In the genomic region with DNA sequence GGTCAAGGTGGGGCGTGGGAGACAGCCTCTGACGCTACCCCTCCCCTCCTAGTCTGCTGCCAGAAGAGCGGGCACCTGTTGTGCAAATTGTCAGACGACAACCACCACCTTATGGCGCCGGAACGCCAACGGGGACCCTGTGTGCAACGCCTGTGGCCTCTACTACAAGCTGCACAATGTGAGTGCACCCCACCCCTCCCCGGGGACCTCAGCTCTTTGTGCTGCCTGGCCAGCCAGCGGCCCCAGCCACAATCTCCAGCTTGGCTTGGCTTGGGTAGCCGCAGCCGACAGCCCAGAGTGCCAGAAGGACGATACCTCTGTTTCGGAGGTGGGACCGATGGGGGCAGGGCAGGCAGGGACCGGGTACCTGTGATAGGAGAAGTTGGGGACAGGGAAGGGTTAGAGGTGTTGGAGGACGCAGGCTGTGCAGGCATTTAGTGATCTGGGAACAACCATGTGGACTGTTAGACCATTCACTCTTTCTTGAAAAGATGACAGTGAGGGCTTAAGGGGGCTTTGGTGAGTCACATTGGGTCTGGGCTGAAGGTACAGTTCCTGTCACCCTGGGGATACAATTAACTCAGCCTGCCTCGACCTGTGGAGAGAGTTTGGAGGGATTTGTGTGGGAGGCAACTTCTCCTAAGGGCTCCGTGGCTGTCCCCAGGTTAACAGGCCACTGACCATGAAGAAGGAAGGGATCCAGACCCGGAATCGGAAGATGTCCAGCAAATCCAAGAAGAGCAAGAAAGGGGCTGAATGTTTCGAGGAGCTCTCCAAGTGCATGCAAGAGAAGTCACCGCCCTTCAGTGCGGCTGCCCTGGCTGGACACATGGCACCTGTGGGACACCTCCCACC, we compare ENCODE assay signal across 13 mouse cellular contexts. TPM values are rescaled to one million over a fixed set of nuclear protein-coding genes. Genes with fewer than 3 reads are reported as not detected.
DNase-seq lines count a peak whose midpoint lies in the region; ATAC-seq and TF ChIP-seq lines count a peak whose summit lies in the region.
"Had no signal": no experiment of that assay in that cellular context is flagged by ENCODE, and none has a peak within 500 bp of the region (broad histone marks: within the 10 kb centered on the region; RNA-seq: fewer than 3 reads in every experiment).

No protein-coding gene starts in this region.

- no peak overlapping the region for H3K4me2 ChIP-seq in forebrain, embryonic 11.5 days (ENCODE audit: low read depth, low read length, severe bottlenecking)
- no peak overlapping the region for H3K4me2 ChIP-seq in forebrain, embryonic 15.5 days (replicated peaks)
- no peak overlapping the region for H3K4me2 ChIP-seq in midbrain, embryonic 16.5 days (ENCODE audit: low read length)
- H3K4me2 ChIP-seq: stomach, embryonic 15.5 days had no signal

- TF ChIP-seq POLR2A in heart, adult 2 months (IDR thresholded peaks at IDR 0.05; ENCODE audit: insufficient read depth, low read depth, low read length) = 0 out of 2 replicates have a peak, but pooled peaks have one; percentile 40

- no peaks in the 10 kb centered on the region for H3K4me1 ChIP-seq in forebrain, embryonic 11.5 days (replicated peaks; ENCODE audit: control insufficient read depth, insufficient read depth, low read length)
- 0 out of 2 replicates have a peak, but pooled peaks cover under 1% of the 10 kb centered on the region for H3K4me1 ChIP-seq in forebrain, embryonic 15.5 days
- H3K4me1 ChIP-seq in midbrain, embryonic 10.5 days = peaks cover 45% of the 10 kb centered on the region
- peaks cover under 1% of the 10 kb centered on the region for H3K4me1 ChIP-seq in midbrain, embryonic 16.5 days (ENCODE audit: control insufficient read depth, insufficient read depth, low read length)
- H3K4me1 ChIP-seq in heart, adult 2 months (ENCODE audit: control insufficient read depth, insufficient read depth, low read length) = peaks cover 9% of the 10 kb centered on the region

- ATAC-seq in forebrain, embryonic 11.5 days (replicated peaks; ENCODE audit: low FRiP score) = 0 out of 2 replicates have a peak, but pooled peaks have one; percentile 21
- ATAC-seq in forebrain, embryonic 15.5 days (replicated peaks) = no peak
- no peak for ATAC-seq in midbrain, embryonic 16.5 days

- H3K9me3 ChIP-seq in forebrain, embryonic 11.5 days (ENCODE audit: control insufficient read depth, low read length) = no peaks in the 10 kb centered on the region
- no peaks in the 10 kb centered on the region for H3K9me3 ChIP-seq in forebrain, embryonic 15.5 days
- no peaks in the 10 kb centered on the region for H3K9me3 ChIP-seq in midbrain, embryonic 10.5 days (replicated peaks)
- no peaks in the 10 kb centered on the region for H3K9me3 ChIP-seq in midbrain, embryonic 16.5 days (replicated peaks; ENCODE audit: control insufficient read depth, low read length, poor library complexity, severe bottlenecking)
- H3K9me3 ChIP-seq: stomach, embryonic 15.5 days had no signal

- intact Hi-C loops in heart, adult 2 months (cut with DNase I) = loop anchor here (2.0 kb wide), 1 partner anchor 58 kb away; no protein-coding TSS in a partner anchor

- H3K36me3 ChIP-seq in forebrain, embryonic 11.5 days (ENCODE audit: control insufficient read depth, insufficient read depth, low read length) = no peaks in the 10 kb centered on the region
- H3K36me3 ChIP-seq in forebrain, embryonic 15.5 days = no peaks in the 10 kb centered on the region
- no peaks in the 10 kb centered on the region for H3K36me3 ChIP-seq in midbrain, embryonic 10.5 days
- H3K36me3 ChIP-seq in midbrain, embryonic 16.5 days (ENCODE audit: control insufficient read depth, insufficient read depth, low read length) = no peaks in the 10 kb centered on the region
- peaks cover 10% of the 10 kb centered on the region for H3K36me3 ChIP-seq in heart, adult 2 months (ENCODE audit: control insufficient read depth, insufficient read depth, low read length)
- H3K36me3 ChIP-seq: stomach, embryonic 15.5 days had no signal

- TF ChIP-seq CTCF in heart, adult 2 months (IDR thresholded peaks at IDR 0.05) = no peak

- no peak for DNase-seq in forebrain, embryonic 11.5 days (ENCODE audit: low spot score)
- peak; percentile 47 for DNase-seq in midbrain, embryonic 10.5 days (ENCODE audit: low spot score)
- DNase-seq in heart, adult 2 months = peak; percentile 70 to 76
- peak; percentile 24 to 43 for DNase-seq in kidney, postnatal 4 days
- no peak for DNase-seq in right cerebral cortex, adult 2 months (ENCODE audit: low spot score in 2 of 2)
- DNase-seq in layer of hippocampus, postnatal 25 days (ENCODE audit: extremely low spot score in 1 of 2, low spot score in 1 of 2) = no peak
- DNase-seq: B cell, adult 2 months; cerebellum, adult 11-12 months had no signal

- no peak overlapping the region for H3K27ac ChIP-seq in forebrain, embryonic 11.5 days (ENCODE audit: low read depth, low read length)
- H3K27ac ChIP-seq in forebrain, embryonic 15.5 days (replicated peaks) = no peak overlapping the region
- no peak overlapping the region for H3K27ac ChIP-seq in midbrain, embryonic 10.5 days (replicated peaks)
- H3K27ac ChIP-seq in midbrain, embryonic 16.5 days (ENCODE audit: low read length) = no peak overlapping the region
- H3K27ac ChIP-seq in heart, adult 2 months = peak overlapping the region; percentile 85
- H3K27ac ChIP-seq: stomach, embryonic 15.5 days had no signal

- no peak overlapping the region for H3K9ac ChIP-seq in forebrain, embryonic 11.5 days (ENCODE audit: low read length)
- H3K9ac ChIP-seq in forebrain, embryonic 15.5 days (replicated peaks) = no peak overlapping the region
- no peak overlapping the region for H3K9ac ChIP-seq in midbrain, embryonic 16.5 days (ENCODE audit: low read depth, low read length)
- H3K9ac ChIP-seq in heart, adult 2 months (ENCODE audit: low read depth, low read length) = peak overlapping the region; percentile 66
- H3K9ac ChIP-seq: stomach, embryonic 15.5 days had no signal

- 0 out of 2 replicates have a peak, but pooled peaks have one; percentile 42 for TF ChIP-seq EP300 in heart, adult 2 months (IDR thresholded peaks at IDR 0.05; ENCODE audit: insufficient read depth, low read depth, low read length)

- H3K79me2 ChIP-seq in heart, adult 2 months (replicated peaks; ENCODE audit: control insufficient read depth, insufficient read depth, low read length) = no peaks in the 10 kb centered on the region

- no peak overlapping the region for H3K4me3 ChIP-seq in forebrain, embryonic 11.5 days (ENCODE audit: low read depth, low read length)
- H3K4me3 ChIP-seq in forebrain, embryonic 15.5 days = no peak overlapping the region
- H3K4me3 ChIP-seq in midbrain, embryonic 10.5 days = no peak overlapping the region
- H3K4me3 ChIP-seq in midbrain, embryonic 16.5 days (ENCODE audit: low read depth, low read length) = no peak overlapping the region
- H3K4me3 ChIP-seq in heart, adult 2 months = peak overlapping the region; percentile 23; the same call in 1 of the 2 replicates
- H3K4me3 ChIP-seq: stomach, embryonic 15.5 days had no signal

- peaks cover 72% of the 10 kb centered on the region for H3K27me3 ChIP-seq in forebrain, embryonic 11.5 days (ENCODE audit: control insufficient read depth, insufficient read depth, low read length)
- peaks cover 83% of the 10 kb centered on the region for H3K27me3 ChIP-seq in forebrain, embryonic 15.5 days
- peaks cover 99% of the 10 kb centered on the region for H3K27me3 ChIP-seq in midbrain, embryonic 10.5 days (ENCODE audit: low read depth, poor library complexity, severe bottlenecking)
- H3K27me3 ChIP-seq in midbrain, embryonic 16.5 days (ENCODE audit: control insufficient read depth, insufficient read depth, low read depth, low read length) = peaks cover 72% of the 10 kb centered on the region
- H3K27me3 ChIP-seq in heart, adult 2 months (ENCODE audit: control insufficient read depth, insufficient read depth, low read length) = 0 out of 2 replicates have a peak, but pooled peaks cover 2% of the 10 kb centered on the region

- 5% methylated on average over 25 of the region's 25 CpGs for WGBS in forebrain, embryonic 11.5 days
- WGBS in forebrain, embryonic 15.5 days = 5% methylated on average over 25 of the region's 25 CpGs
- 6% methylated on average over 25 of the region's 25 CpGs for WGBS in midbrain, embryonic 10.5 days
- 9% methylated on average over 25 of the region's 25 CpGs for WGBS in midbrain, embryonic 16.5 days
- whole genome bisulfite sequencing in heart, adult 2 months = 20% methylated on average over 25 of the region's 25 CpGs

RNA-seq across cellular contexts. Expression of gene Gata2, which starts 11.1 kb away (rescaled TPM):
- polyA plus RNA-seq in forebrain, embryonic 11.5 days (2014; fragmentation: Nextera tagmentation; extraction: Ambion mirVana) = 6.3 and 7.9 TPM in 2 replicates
- 2.1 and 2.7 TPM in 2 replicates for polyA plus RNA-seq in forebrain, embryonic 15.5 days (2015; fragmentation: Nextera tagmentation; extraction: Ambion mirVana)
- polyA plus RNA-seq in midbrain, embryonic 10.5 days (2016; fragmentation: Nextera tagmentation; extraction: Ambion mirVana) = 19.3 and 36.1 TPM in 2 replicates
- 13.0 and 15.0 TPM in 2 replicates for polyA plus RNA-seq in midbrain, embryonic 16.5 days (2015; fragmentation: Nextera tagmentation; extraction: Ambion mirVana)
- 10 to 100 TPM; 17.8 to 19.6 TPM for total RNA-seq in heart, adult 2 months (2021)
- 14.3 and 18.7 TPM in 2 replicates for polyA plus RNA-seq in heart, adult 2 months (2012; rRNA removed)
- 1 to 10 TPM; 4.7 to 6.2 TPM for total RNA-seq in layer of hippocampus, postnatal 25 days (2021)

RNA-seq across cellular contexts. Expression of gene Dnajb8, which starts 17.3 kb away (rescaled TPM):
- polyA plus RNA-seq in forebrain, embryonic 11.5 days (2014; fragmentation: Nextera tagmentation; extraction: Ambion mirVana) = not detected in 2 replicates
- polyA plus RNA-seq in forebrain, embryonic 15.5 days (2015; fragmentation: Nextera tagmentation; extraction: Ambion mirVana) = not detected in 2 replicates
- polyA plus RNA-seq in midbrain, embryonic 10.5 days (2016; fragmentation: Nextera tagmentation; extraction: Ambion mirVana) = not detected in 2 replicates
- polyA plus RNA-seq in midbrain, embryonic 16.5 days (2015; fragmentation: Nextera tagmentation; extraction: Ambion mirVana) = not detected in 2 replicates
- total RNA-seq in heart, adult 2 months (2021) = not detected
- 0.29 TPM in 1 of 2 replicates, not detected in the other for polyA plus RNA-seq in heart, adult 2 months (2012; rRNA removed)
- not detected for total RNA-seq in layer of hippocampus, postnatal 25 days (2021)
- total RNA-seq: left cerebral cortex, postnatal 36 days had no signal
- polyA plus RNA-seq: lung, postnatal 0 days; stomach, embryonic 15.5 days had no signal

Comparison
In these comparisons a context has a peak if more than half of its experiments do, and no peak if none do; other contexts are left out.
1. DNase-seq: peak in midbrain, embryonic 10.5 days (single experiment), heart, adult 2 months (2 of 2) and kidney, postnatal 4 days (2 of 2); none in forebrain, embryonic 11.5 days (single experiment), right cerebral cortex, adult 2 months (0 of 2) and layer of hippocampus, postnatal 25 days (0 of 2).